Mouse (Mus musculus) G1E-ER4 (cell line): ENCODE data around the gene Ccdc38. TPM values are rescaled to one million over a fixed set of nuclear protein-coding genes. Genes with fewer than 3 reads are reported as not detected.

Source experiments
- GATA1 ChIP-seq: IDR thresholded peaks from one replicate; pipeline ENCODE4 v1.8.0; 2012; ENCODE audit warnings: low read length, inconsistent platforms
- polyA plus RNA-seq: library from polyadenylated mRNA; stranded (reverse); fragments of >175 nt; gene quantifications from 2 replicates; pipeline ENCODE4 v1.2.3, GENCODE M21; 2012

Ccdc38 gene
- polyA plus RNA-seq, 1 experiment: not detected

GRCm38 (mm10) chr10:93539775-93540430 is 529 bp upstream of the Ccdc38 start, which contains the start of gene Amdhd1:
Gene Amdhd1 (minus strand): TSS chr10:93540033.
- no peak for TF ChIP-seq GATA1

DNA sequence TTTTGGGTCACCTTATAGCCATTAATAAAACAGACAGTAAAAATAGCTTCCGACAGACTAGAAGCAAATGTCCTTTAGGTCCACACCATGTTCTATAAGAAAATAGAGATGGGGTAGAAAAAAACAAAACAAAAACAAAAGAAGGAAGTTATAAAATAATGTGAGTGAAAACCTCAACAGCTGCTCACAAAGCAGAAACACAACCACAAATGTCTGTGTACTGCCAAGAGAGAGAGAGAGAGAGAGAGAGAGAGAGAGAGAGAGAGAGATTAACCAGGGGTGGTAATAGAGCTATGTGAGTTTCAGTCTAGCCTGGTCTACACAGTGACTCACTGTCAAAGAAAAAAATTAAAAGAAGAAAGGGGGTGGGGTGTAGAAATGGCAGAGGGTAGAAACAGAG is 1.2 kb downstream of the Ccdc38 start:
- TF ChIP-seq GATA1: no peak

DNA sequence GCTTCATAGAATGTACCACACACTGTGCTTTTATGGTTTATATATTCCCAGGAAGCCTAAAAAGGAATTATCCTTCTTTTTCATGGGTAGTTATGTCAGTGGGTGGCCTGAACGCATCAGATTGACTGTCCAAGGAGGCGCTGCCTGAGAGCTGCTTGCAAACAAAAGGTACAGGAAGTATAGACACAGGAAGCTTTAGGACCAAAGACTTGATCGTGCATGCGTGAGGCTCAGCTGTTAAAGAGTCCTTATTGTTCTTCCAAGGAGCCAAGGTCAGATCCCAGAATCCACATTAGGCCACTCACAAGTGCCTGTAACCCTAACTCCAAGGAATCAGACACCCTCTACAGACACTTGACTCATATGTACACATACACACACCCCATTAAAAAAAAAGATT is 1.9 kb downstream of the Ccdc38 start:
- no peak for TF ChIP-seq GATA1

- no peak for TF ChIP-seq GATA1
These were observed 2.7 kb downstream of the Ccdc38 start for GRCm38 (mm10) chr10:93543176-93543575.

DNA sequence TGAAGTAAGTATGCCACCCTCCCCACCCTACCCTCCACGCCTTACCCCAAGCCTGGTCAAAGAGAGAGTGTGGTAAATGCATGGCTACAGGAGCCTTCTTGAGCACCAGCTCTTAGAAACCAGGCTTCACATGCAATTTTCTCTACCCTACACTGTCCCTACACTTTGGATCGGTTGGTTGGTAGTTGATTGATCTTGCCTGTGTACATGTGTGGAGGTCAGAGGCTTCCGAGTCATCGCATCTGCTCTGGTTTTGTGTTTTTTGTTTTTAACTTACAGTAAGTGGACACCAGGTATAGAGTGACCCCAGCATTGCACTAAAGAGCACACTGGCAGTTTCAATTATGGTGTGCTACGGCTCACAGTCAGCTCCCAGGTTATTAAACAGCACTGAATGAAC is 3.7 kb downstream of the Ccdc38 start:
- TF ChIP-seq GATA1: no peak

DNA sequence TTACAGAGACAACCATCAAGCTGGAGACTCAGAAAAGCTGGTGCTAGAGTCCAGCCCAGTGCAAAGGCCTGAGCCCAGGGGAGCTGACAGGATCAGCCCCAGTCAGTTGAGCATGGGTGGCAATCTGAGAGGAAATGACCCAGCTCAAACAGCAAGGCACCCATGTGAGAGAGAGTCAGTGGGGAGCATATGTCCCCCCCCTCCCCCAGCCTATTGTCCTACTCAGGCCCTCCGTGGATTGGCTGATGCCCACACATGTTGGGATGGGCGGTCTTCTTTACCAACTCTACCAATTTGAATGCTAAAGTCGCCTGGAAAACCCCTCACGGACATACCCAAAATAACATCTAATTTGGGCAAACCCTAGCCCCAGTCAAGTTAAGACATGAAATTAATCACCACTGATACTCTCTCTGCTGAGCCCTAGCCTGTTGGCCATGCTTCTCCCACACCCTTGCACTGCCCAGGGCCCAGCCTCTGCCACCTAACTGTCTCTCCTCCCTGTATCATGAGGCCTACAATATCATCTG is 7.4 kb downstream of the Ccdc38 start:
- TF ChIP-seq GATA1: no peak

DNA sequence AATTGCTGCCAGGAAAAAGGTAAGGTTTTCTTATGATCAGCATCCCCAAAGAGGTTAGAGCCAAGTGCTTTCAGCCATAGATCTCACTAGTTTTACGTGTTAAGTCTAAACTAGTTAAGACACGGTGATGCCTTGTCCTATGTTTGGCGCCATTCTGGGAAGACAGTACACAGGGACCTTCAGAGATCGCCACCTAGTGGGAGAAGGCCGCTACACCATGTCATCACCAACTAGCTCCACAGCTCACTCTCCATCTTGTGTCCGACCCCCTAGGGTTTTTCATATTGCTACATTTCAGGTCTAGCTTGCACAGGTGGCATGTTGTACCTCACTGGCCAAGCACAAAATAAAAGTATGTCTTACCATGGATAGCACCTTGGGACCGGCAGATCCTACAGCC is 8.6 kb downstream of the Ccdc38 start:
- no peak for TF ChIP-seq GATA1

GRCm38 (mm10) chr10:93549821-93550220 is 9.4 kb downstream of the Ccdc38 start:
- no peak for TF ChIP-seq GATA1

- TF ChIP-seq GATA1: no peak
These were observed 12.2 kb downstream of the Ccdc38 start for GRCm38 (mm10) chr10:93552596-93552995.

DNA sequence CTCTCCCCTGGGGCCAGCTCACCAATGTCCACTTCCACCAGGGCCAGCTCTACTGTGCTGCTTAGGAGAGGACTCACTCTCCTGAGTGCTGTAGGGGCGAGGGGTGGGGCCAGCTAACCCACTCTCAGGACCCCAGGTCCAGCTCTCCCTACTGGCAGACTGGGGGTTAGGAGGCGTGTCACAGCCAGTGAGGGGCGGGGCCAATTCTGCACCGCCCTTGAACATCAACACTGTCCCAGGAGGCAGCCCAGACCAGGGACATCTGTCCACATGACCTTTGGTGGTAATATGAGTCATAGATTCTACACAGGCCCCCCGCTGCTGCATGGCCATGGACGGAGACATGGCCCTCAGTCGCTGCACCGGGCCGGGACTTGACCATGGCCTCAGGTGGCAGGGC is 19.4 kb downstream of the Ccdc38 start:
- TF ChIP-seq GATA1: no peak

- TF ChIP-seq GATA1: no peak
These were observed 24.2 kb downstream of the Ccdc38 start for GRCm38 (mm10) chr10:93564518-93565090.

DNA sequence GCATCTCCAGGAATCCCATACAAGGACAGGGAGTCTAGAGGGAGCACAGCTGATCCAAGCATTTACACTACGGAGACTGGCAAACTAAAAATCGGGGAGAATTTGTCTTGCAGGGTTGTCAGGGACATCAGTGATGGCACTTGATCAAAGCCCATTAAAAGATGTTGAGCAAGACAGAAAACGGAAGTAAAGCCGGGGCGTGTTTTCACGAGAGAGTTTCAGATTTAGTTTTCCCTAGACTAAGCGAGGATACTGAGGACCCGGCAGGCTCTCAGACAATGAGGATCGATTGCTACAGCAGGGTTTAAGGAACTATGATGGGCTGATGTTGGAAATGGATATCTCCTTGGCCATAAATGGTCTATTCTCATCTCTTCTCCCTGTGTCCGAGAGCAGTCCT is 26.6 kb downstream of the Ccdc38 start:
- TF ChIP-seq GATA1: no peak

DNA sequence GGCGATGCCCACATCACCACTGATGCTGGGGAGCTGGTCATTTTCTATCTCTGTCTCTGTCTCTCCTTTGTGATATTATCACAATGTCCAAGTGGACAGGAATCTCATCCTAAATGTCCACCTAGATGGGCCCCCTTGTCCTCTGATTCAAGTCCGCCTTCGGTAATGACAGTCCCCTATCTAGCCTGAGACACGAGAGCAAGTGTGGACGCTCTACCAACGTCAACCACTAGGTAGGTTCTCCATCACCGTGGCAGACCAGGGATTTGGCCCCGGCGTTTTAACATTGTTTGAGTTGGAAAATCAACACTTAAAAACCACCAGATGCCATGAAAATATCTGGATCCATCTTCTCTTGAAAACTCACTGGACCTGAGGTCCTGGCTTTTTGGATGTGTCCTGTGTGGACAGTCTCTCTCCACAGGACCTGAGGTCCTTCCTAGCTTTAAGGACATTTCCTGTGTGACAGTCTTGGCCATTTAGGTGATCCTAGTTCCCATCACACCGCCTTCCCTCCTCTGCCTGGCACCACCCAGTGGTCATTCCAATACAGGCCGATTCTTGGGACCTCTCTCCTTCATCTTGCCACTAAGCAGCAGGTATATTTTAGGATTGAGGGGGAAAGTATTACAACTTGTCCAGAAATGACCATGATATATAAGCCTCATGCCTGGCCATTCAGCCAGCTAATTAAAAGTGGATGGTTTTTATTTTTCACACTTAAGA is 27.6 kb downstream of the Ccdc38 start:
- no peak for TF ChIP-seq GATA1

DNA sequence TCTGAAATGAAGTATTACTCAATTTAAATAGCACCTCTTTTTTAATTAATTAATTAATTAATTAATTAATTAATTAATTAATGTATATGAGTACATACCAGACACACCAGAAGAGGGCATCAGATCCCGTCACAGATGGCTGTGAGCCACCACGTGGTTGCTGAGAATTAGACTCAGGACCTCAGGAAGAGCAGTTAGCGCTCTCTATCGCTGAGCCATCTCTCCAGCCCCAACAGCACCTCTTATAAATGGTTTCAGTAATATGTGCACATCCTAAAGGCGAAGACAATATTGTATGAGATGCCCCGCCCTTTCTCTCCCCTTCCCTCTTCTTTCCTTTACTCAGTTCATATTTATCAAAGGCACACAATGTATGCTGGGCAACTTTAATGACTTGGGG is 28.2 kb downstream of the Ccdc38 start:
- no peak for TF ChIP-seq GATA1

GRCm38 (mm10) chr10:93572209-93572608 is 31.8 kb downstream of the Ccdc38 start:
- TF ChIP-seq GATA1: no peak

DNA sequence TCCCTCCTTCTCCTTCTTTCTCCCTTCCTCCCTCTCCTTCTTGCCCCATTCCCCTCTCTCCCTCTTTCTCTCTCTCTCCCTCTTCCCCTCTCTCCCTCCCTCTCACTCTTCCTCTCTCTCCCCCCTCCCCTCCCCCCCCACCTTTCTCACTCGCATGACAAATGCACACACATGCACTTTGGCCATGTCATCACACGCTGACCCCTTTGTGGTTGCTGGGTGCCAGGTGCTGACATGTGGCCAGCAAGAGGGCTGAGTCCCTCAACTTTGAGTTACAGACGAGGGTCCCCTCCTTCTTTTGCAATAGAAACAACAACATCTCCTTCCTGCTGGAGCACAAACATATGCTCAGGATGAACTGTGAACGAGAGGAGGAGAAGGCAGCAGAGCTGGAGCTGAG is 34.5 kb downstream of the Ccdc38 start:
- TF ChIP-seq GATA1: no peak
